Mouse (Mus musculus) hindbrain, embryonic 13.5 days (tissue): ENCODE measurements around the gene Adora1. TPM values are rescaled to one million over a fixed set of nuclear protein-coding genes. Genes with fewer than 3 reads are reported as not detected.
A peak's percentile ranks its signal among the peaks of the same experiment; 100 is the strongest.
"Not testable (repeated sequence)": the region's sequence is repeated elsewhere in the genome, so short reads cannot be mapped to it uniquely, and the experiment has no call there.

Experiments used
- ATAC-seq: fragments of 200-750 bp; cut with Nextera tagmentation; 2 replicates; pipeline ENCODE4 v1.8.0; 2017; ENCODE audit warnings: moderate TSS enrichment; ENCODE audit not compliant: low FRiP score
- H3K27ac ChIP-seq: fragments of 300-500 bp; sonication (generic); 2 replicates; pipeline ENCODE4 v1.5.1; 2015; ENCODE audit warnings: inconsistent platforms, mild to moderate bottlenecking, moderate library complexity
- H3K27me3 ChIP-seq: fragments of 300-500 bp; sonication (generic); 2 replicates; pipeline ENCODE4 v1.6.1; 2015; ENCODE audit warnings: mild to moderate bottlenecking, inconsistent platforms
- H3K36me3 ChIP-seq: fragments of 300-500 bp; sonication (generic); 2 replicates; pipeline ENCODE4 v1.6.1; 2015; ENCODE audit warnings: mild to moderate bottlenecking, inconsistent platforms
- H3K4me1 ChIP-seq: fragments of 300-500 bp; sonication (generic); replicated peaks from 2 replicates; pipeline ENCODE4 v1.6.1; 2015; ENCODE audit warnings: inconsistent platforms
- H3K4me2 ChIP-seq: fragments of 300-500 bp; sonication (generic); 2 replicates; pipeline ENCODE4 v1.6.1; 2015; ENCODE audit warnings: inconsistent platforms, mild to moderate bottlenecking, moderate library complexity
- H3K4me3 ChIP-seq: fragments of 300-500 bp; sonication (generic); 2 replicates; pipeline ENCODE4 v1.5.1; 2015; ENCODE audit warnings: mild to moderate bottlenecking, inconsistent platforms
- H3K9ac ChIP-seq: fragments of 300-500 bp; sonication (generic); 2 replicates; pipeline ENCODE4 v1.6.1; 2015; ENCODE audit warnings: mild to moderate bottlenecking, inconsistent platforms
- H3K9me3 ChIP-seq: fragments of 300-500 bp; sonication (generic); 2 replicates; pipeline ENCODE4 v1.6.1; 2016; ENCODE audit warnings: inconsistent platforms
- WGBS: fragments of 180-500 bp; shearing (Covaris S2); methylation state at CpG from one replicate; pipeline ENCODE4 v1.1.7; 2015; 5-methylcytosine and 5-hydroxymethylcytosine counted together
- polyA plus RNA-seq: library from polyadenylated mRNA; unstranded; fragments of >200 nt; fragmentation: Nextera tagmentation; extraction: Ambion mirVana; gene quantifications from 2 replicates; pipeline ENCODE4 v1.2.1, GENCODE M21; 2015

Gene Adora1
- polyA plus RNA-seq, 1 experiment from 2014 or later, result 10.2 TPM

- peaks cover 8% of the 10 kb centered on the region; the same call in 1 of the 2 replicates for H3K4me1 ChIP-seq
- 92% methylated on average over 6 of the region's 6 CpGs for WGBS
- no peak overlapping the region for H3K4me2 ChIP-seq
- H3K9me3 ChIP-seq, result peaks cover 11% of the 10 kb centered on the region; the same call in 1 of the 2 replicates
- H3K4me3 ChIP-seq, result no peak overlapping the region
- no peaks in the 10 kb centered on the region for H3K27me3 ChIP-seq
- no peak overlapping the region for H3K27ac ChIP-seq
- ATAC-seq, result no peak
- no peaks in the 10 kb centered on the region for H3K36me3 ChIP-seq
- no peak overlapping the region for H3K9ac ChIP-seq
These were observed 29.1 kb upstream of the Adora1 start for GRCm38 (mm10) chr1:134264341-134264740.

GRCm38 (mm10) chr1:134249681-134250080 lies 14.4 kb upstream of the Adora1 start:
- H3K36me3 ChIP-seq, ATAC-seq, H3K27me3 ChIP-seq, H3K27ac ChIP-seq, H3K9ac ChIP-seq, H3K4me2 ChIP-seq, H3K4me3 ChIP-seq, H3K9me3 ChIP-seq, H3K4me1 ChIP-seq: not testable (repeated sequence)
- 72% methylated on average over 1 of the region's 1 CpGs for WGBS

GRCm38 (mm10) chr1:134246590-134246989 lies 11.4 kb upstream of the Adora1 start:
- 0 out of 2 replicates have a peak, but pooled peaks cover 13% of the 10 kb centered on the region for H3K27me3 ChIP-seq
- WGBS, result 64% methylated on average over 4 of the region's 4 CpGs
- no peak overlapping the region for H3K4me2 ChIP-seq
- H3K9me3 ChIP-seq, result no peaks in the 10 kb centered on the region
- no peaks in the 10 kb centered on the region for H3K36me3 ChIP-seq
- no peak for ATAC-seq
- no peak overlapping the region for H3K4me3 ChIP-seq
- no peak overlapping the region for H3K9ac ChIP-seq
- no peak overlapping the region for H3K27ac ChIP-seq
- H3K4me1 ChIP-seq, result peaks cover 12% of the 10 kb centered on the region

GRCm38 (mm10) chr1:134245004-134245717 lies 9.9 kb upstream of the Adora1 start:
- WGBS, result 77% methylated on average over 13 of the region's 14 CpGs
- H3K4me3 ChIP-seq, result no peak overlapping the region
- peaks cover 18% of the 10 kb centered on the region for H3K4me1 ChIP-seq
- no peak overlapping the region for H3K4me2 ChIP-seq
- no peak overlapping the region for H3K27ac ChIP-seq
- H3K9ac ChIP-seq, result no peak overlapping the region
- peak; percentile 47; the same call in 1 of the 2 replicates for ATAC-seq
- no peaks in the 10 kb centered on the region for H3K36me3 ChIP-seq
- H3K27me3 ChIP-seq, result peaks cover 13% of the 10 kb centered on the region; the same call in 1 of the 2 replicates
- H3K9me3 ChIP-seq, result no peaks in the 10 kb centered on the region

- ATAC-seq, result peak; percentile 84
- no peak overlapping the region for H3K27ac ChIP-seq
- no peaks in the 10 kb centered on the region for H3K36me3 ChIP-seq
- H3K4me1 ChIP-seq, result peaks cover 18% of the 10 kb centered on the region
- WGBS, result 25% methylated on average over 35 of the region's 35 CpGs
- H3K9me3 ChIP-seq, result no peaks in the 10 kb centered on the region
- H3K4me3 ChIP-seq, result peak overlapping the region; percentile 2; the same call in 1 of the 2 replicates
- H3K4me2 ChIP-seq, result peak overlapping the region; percentile 44
- H3K9ac ChIP-seq, result peak overlapping the region; percentile 39
- H3K27me3 ChIP-seq, result peaks cover 17% of the 10 kb centered on the region; the same call in 1 of the 2 replicates
These were observed 9.0 kb upstream of the Adora1 start for GRCm38 (mm10) chr1:134243948-134244914.

GRCm38 (mm10) chr1:134243505-134243904 lies 8.3 kb upstream of the Adora1 start:
- ATAC-seq, result 0 out of 2 replicates have a peak, but pooled peaks have one; percentile 3
- Histone ChIP-seq H3K4me3 (no peak overlapping the region), H3K9me3 (no peaks in the 10 kb centered on the region), H3K9ac (peak overlapping the region; percentile 39), H3K36me3 (no peaks in the 10 kb centered on the region), H3K27me3 (peaks cover 17% of the 10 kb centered on the region; the same call in 1 of the 2 replicates), H3K4me2 (no peak overlapping the region; the same call in 1 of the 2 replicates), H3K4me1 (peaks cover 18% of the 10 kb centered on the region), H3K27ac (no peak overlapping the region)
- WGBS, result 76% methylated on average over 6 of the region's 6 CpGs

GRCm38 (mm10) chr1:134242286-134242685 lies 7.1 kb upstream of the Adora1 start:
- Histone ChIP-seq H3K4me2 (no peak overlapping the region), H3K36me3 (no peaks in the 10 kb centered on the region), H3K4me3 (no peak overlapping the region), H3K9ac (no peak overlapping the region), H3K4me1 (peaks cover 18% of the 10 kb centered on the region), H3K9me3 (no peaks in the 10 kb centered on the region), H3K27me3 (peaks cover 20% of the 10 kb centered on the region; the same call in 1 of the 2 replicates), H3K27ac (no peak overlapping the region)
- ATAC-seq, result no peak
- WGBS, result 84% methylated on average over 2 of the region's 2 CpGs

GRCm38 (mm10) chr1:134241298-134241697 lies 6.1 kb upstream of the Adora1 start:
- no peaks in the 10 kb centered on the region for H3K9me3 ChIP-seq
- WGBS, result 62% methylated on average over 8 of the region's 8 CpGs
- H3K27me3 ChIP-seq, result peaks cover 30% of the 10 kb centered on the region
- H3K4me3 ChIP-seq, result no peak overlapping the region
- no peak overlapping the region for H3K4me2 ChIP-seq
- ATAC-seq, result no peak
- H3K4me1 ChIP-seq, result peaks cover 18% of the 10 kb centered on the region
- no peaks in the 10 kb centered on the region for H3K36me3 ChIP-seq
- H3K27ac ChIP-seq, result no peak overlapping the region
- H3K9ac ChIP-seq, result no peak overlapping the region

GRCm38 (mm10) chr1:134240701-134241100 lies 5.5 kb upstream of the Adora1 start:
- Histone ChIP-seq H3K4me1 (peaks cover 24% of the 10 kb centered on the region), H3K36me3 (no peaks in the 10 kb centered on the region), H3K9me3 (no peaks in the 10 kb centered on the region), H3K9ac (no peak overlapping the region), H3K27ac (no peak overlapping the region), H3K27me3 (peaks cover 36% of the 10 kb centered on the region), H3K4me3 (no peak overlapping the region), H3K4me2 (no peak overlapping the region)
- ATAC-seq, result no peak
- WGBS, result 91% methylated on average over 9 of the region's 9 CpGs

GRCm38 (mm10) chr1:134237438-134237837 lies 2.2 kb upstream of the Adora1 start:
- H3K4me2 ChIP-seq, result no peak overlapping the region
- peaks cover 59% of the 10 kb centered on the region for H3K27me3 ChIP-seq
- ATAC-seq, result no peak
- no peaks in the 10 kb centered on the region for H3K36me3 ChIP-seq
- no peak overlapping the region for H3K9ac ChIP-seq
- no peak overlapping the region for H3K27ac ChIP-seq
- peaks cover 44% of the 10 kb centered on the region for H3K4me1 ChIP-seq
- 85% methylated on average over 3 of the region's 3 CpGs for WGBS
- H3K9me3 ChIP-seq, result no peaks in the 10 kb centered on the region
- no peak overlapping the region for H3K4me3 ChIP-seq

GRCm38 (mm10) chr1:134236142-134236541 lies 911 bp upstream of the Adora1 start:
- H3K9ac ChIP-seq, result peak overlapping the region; percentile 74; the same call in 1 of the 2 replicates
- WGBS, result 29% methylated on average over 3 of the region's 3 CpGs
- H3K36me3 ChIP-seq, result no peaks in the 10 kb centered on the region
- H3K27me3 ChIP-seq, result peaks cover 53% of the 10 kb centered on the region
- ATAC-seq, result no peak
- peak overlapping the region; percentile 52; the same call in 1 of the 2 replicates for H3K4me3 ChIP-seq
- H3K9me3 ChIP-seq, result no peaks in the 10 kb centered on the region
- H3K4me1 ChIP-seq, result peaks cover 47% of the 10 kb centered on the region
- H3K27ac ChIP-seq, result 0 out of 2 replicates have a peak overlapping the region, but pooled peaks have one; percentile 35
- peak overlapping the region; percentile 86 for H3K4me2 ChIP-seq
